In the genomic region with DNA sequence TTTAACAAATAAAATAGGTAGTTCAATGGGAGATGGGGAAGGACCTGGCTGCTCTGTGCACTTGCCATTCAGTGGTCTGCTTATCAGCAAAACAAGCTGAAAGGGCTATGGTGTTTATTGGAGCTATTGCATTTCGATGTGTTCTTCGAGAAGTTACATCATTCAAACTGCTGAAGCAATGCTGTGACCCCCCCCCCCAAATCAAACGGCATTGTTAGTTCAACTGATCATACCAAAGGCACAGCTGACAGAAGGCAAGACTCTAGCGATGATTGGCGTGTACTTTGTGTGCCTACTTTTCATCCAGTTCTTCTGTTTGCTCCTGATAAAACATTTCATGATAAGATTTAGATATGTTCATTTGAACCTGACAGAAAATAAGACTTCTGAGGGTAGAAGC, we compare ENCODE assay signal across 9 mouse cellular contexts. TPM values are rescaled to one million over a fixed set of nuclear protein-coding genes. Genes with fewer than 3 reads are reported as not detected.
DNase-seq lines count a peak whose midpoint lies in the region; ATAC-seq and TF ChIP-seq lines count a peak whose summit lies in the region.
"Had no signal": no experiment of that assay in that cellular context is flagged by ENCODE, and none has a peak within 500 bp of the region (broad histone marks: within the 10 kb centered on the region; RNA-seq: fewer than 3 reads in every experiment).

No protein-coding gene starts in this region.

- H3K9ac ChIP-seq in limb, embryonic 14.5 days (ENCODE audit: low read depth, low read length, severe bottlenecking), result no peak overlapping the region
- peak overlapping the region; percentile 37 for H3K9ac ChIP-seq in neural tube, embryonic 14.5 days (replicated peaks; ENCODE audit: low read depth, low read length)

- peak overlapping the region; percentile 82 for H3K4me2 ChIP-seq in limb, embryonic 14.5 days (replicated peaks; ENCODE audit: low read depth, low read length, severe bottlenecking)
- H3K4me2 ChIP-seq in neural tube, embryonic 14.5 days (ENCODE audit: low read depth, low read length), result peak overlapping the region; percentile 53

- no peak for ATAC-seq in limb, embryonic 14.5 days (ENCODE audit: low FRiP score, low read depth)
- no peak for ATAC-seq in neural tube, embryonic 14.5 days (ENCODE audit: low read depth)

- no peak for TF ChIP-seq CTCF in layer of hippocampus, adult 2 months (conservative IDR thresholded peaks at IDR 0.05)
- no peak for TF ChIP-seq CTCF in embryonic fibroblast, embryonic 13.5 days (IDR thresholded peaks at IDR 0.05; ENCODE audit: borderline replicate concordance, insufficient read depth, low read length)

- peaks cover 19% of the 10 kb centered on the region for H3K36me3 ChIP-seq in limb, embryonic 14.5 days (ENCODE audit: control insufficient read depth, insufficient read depth, low read length)
- H3K36me3 ChIP-seq in neural tube, embryonic 14.5 days (ENCODE audit: control insufficient read depth, insufficient read depth, low read length), result peaks cover 9% of the 10 kb centered on the region; the same call in 1 of the 2 replicates

- TF ChIP-seq POLR2A in embryonic fibroblast, embryonic 13.5 days (IDR thresholded peaks at IDR 0.05; ENCODE audit: low read depth, low read length), result no peak
- TF ChIP-seq POLR2A in limb, embryonic 14.5 days (IDR thresholded peaks at IDR 0.05; ENCODE audit: borderline replicate concordance, extremely low read depth, insufficient read depth, insufficient read length), result no peak

- H3K4me1 ChIP-seq in embryonic fibroblast, embryonic 13.5 days (ENCODE audit: control insufficient read depth, insufficient read depth, low read length), result peaks cover 7% of the 10 kb centered on the region; the same call in 1 of the 2 replicates
- H3K4me1 ChIP-seq in limb, embryonic 14.5 days (ENCODE audit: control insufficient read depth, insufficient read depth, low read length), result peaks cover 9% of the 10 kb centered on the region
- peaks cover 14% of the 10 kb centered on the region; the same call in 1 of the 2 replicates for H3K4me1 ChIP-seq in neural tube, embryonic 14.5 days (ENCODE audit: control insufficient read depth, insufficient read depth, low read length)

- peak overlapping the region; percentile 90 for H3K27ac ChIP-seq in layer of hippocampus, adult 2 months
- H3K27ac ChIP-seq in embryonic fibroblast, embryonic 13.5 days (ENCODE audit: insufficient read depth, low read length), result peak overlapping the region; percentile 50
- H3K27ac ChIP-seq in limb, embryonic 14.5 days (replicated peaks; ENCODE audit: low read depth, low read length), result peak overlapping the region; percentile 83; the same call in 1 of the 2 replicates
- H3K27ac ChIP-seq in neural tube, embryonic 14.5 days (ENCODE audit: low read depth, low read length), result peak overlapping the region; percentile 74; the same call in 1 of the 2 replicates

- H3K27me3 ChIP-seq in limb, embryonic 14.5 days (ENCODE audit: control insufficient read depth, insufficient read depth, low read length), result no peaks in the 10 kb centered on the region
- H3K27me3 ChIP-seq in neural tube, embryonic 14.5 days (ENCODE audit: control insufficient read depth, insufficient read depth, low read length), result no peaks in the 10 kb centered on the region

- WGBS in limb, embryonic 14.5 days, result 57% methylated on average over 5 of the region's 5 CpGs
- 50% methylated on average over 5 of the region's 5 CpGs for WGBS in neural tube, embryonic 14.5 days

- H3K9me3 ChIP-seq in limb, embryonic 14.5 days (ENCODE audit: control insufficient read depth, low read length), result no peaks in the 10 kb centered on the region
- H3K9me3 ChIP-seq in neural tube, embryonic 14.5 days (ENCODE audit: control insufficient read depth, low read length), result no peaks in the 10 kb centered on the region

- no peak for DNase-seq in layer of hippocampus, adult 2 months (ENCODE audit: low spot score in 2 of 2)
- no peak for DNase-seq in layer of hippocampus, postnatal 10 days (ENCODE audit: low spot score in 2 of 2)
- no peak for DNase-seq in limb, embryonic 14.5 days (ENCODE audit: low spot score)
- no peak for DNase-seq in spleen, postnatal 36 days (ENCODE audit: low spot score in 2 of 2)
- DNase-seq in retina, postnatal 1 day, result no peak
- no peak for DNase-seq in right cerebral cortex, postnatal 36 days (ENCODE audit: low spot score in 2 of 2)

- H3K4me3 ChIP-seq in layer of hippocampus, adult 2 months, result peak overlapping the region; percentile 97
- H3K4me3 ChIP-seq in embryonic fibroblast, embryonic 13.5 days (ENCODE audit: insufficient read depth, low read length), result peak overlapping the region; percentile 39; the same call in 1 of the 2 replicates
- peak overlapping the region; percentile 87 for H3K4me3 ChIP-seq in limb, embryonic 14.5 days (replicated peaks; ENCODE audit: low read length)
- peak overlapping the region; percentile 80 for H3K4me3 ChIP-seq in neural tube, embryonic 14.5 days (ENCODE audit: low read depth, low read length)

RNA-seq across cellular contexts. Expression of gene Ahsa2, which starts 0.8 kb away (rescaled TPM):
- total RNA-seq in layer of hippocampus, adult 2 months (2021), result 10 to 100 TPM; 45.8 to 59.2 TPM
- total RNA-seq in layer of hippocampus, postnatal 10 days (2021), result 10 to 100 TPM; 68.8 to 69.4 TPM
- 53.7 and 54.2 TPM in 2 replicates for polyA plus RNA-seq in embryonic fibroblast, embryonic 13.5 days (2011; ENCODE audit: insufficient read length, low read depth, missing spikeins)
- 52.1 and 73.2 TPM in 2 replicates for polyA plus RNA-seq in limb, embryonic 14.5 days (2012; rRNA removed)
- 77.9 and 83.8 TPM in 2 replicates for polyA plus RNA-seq in limb, embryonic 14.5 days (2014; fragmentation: Nextera tagmentation; extraction: Ambion mirVana)
- 90.0 and 107 TPM in 2 replicates for polyA plus RNA-seq in neural tube, embryonic 14.5 days (2014; fragmentation: Nextera tagmentation; extraction: Ambion mirVana)

RNA-seq across cellular contexts. Expression of gene 1700093K21Rik, which starts 22.3 kb away (rescaled TPM):
- total RNA-seq in layer of hippocampus, adult 2 months (2021), result not detected
- 1 to 10 TPM in 1 of 2 experiments, under 1 TPM in 1; 0.25 to 1.2 TPM for total RNA-seq in layer of hippocampus, postnatal 10 days (2021)
- polyA plus RNA-seq in embryonic fibroblast, embryonic 13.5 days (2011; ENCODE audit: insufficient read length, low read depth, missing spikeins), result not detected in 2 replicates
- polyA plus RNA-seq in limb, embryonic 14.5 days (2012; rRNA removed), result 0.41 and 0.60 TPM in 2 replicates
- polyA plus RNA-seq in limb, embryonic 14.5 days (2014; fragmentation: Nextera tagmentation; extraction: Ambion mirVana), result 0.26 TPM in 1 of 2 replicates, not detected in the other
- 0.46 TPM in 1 of 2 replicates, not detected in the other for polyA plus RNA-seq in neural tube, embryonic 14.5 days (2014; fragmentation: Nextera tagmentation; extraction: Ambion mirVana)
- total RNA-seq: hematopoietic stem cell, adult 5-6 weeks had no signal

Comparison
In these comparisons a context has a peak if more than half of its experiments do, and no peak if none do; other contexts are left out.
1. H3K4me3 ChIP-seq: peak in every context shown above with its lines; median percentile 97 in layer of hippocampus, adult 2 months; 87 in limb, embryonic 14.5 days; 80 in neural tube, embryonic 14.5 days; 39 in embryonic fibroblast, embryonic 13.5 days.